Comparison of ENCODE assay signal across 18 mouse cellular contexts in the genomic region with DNA sequence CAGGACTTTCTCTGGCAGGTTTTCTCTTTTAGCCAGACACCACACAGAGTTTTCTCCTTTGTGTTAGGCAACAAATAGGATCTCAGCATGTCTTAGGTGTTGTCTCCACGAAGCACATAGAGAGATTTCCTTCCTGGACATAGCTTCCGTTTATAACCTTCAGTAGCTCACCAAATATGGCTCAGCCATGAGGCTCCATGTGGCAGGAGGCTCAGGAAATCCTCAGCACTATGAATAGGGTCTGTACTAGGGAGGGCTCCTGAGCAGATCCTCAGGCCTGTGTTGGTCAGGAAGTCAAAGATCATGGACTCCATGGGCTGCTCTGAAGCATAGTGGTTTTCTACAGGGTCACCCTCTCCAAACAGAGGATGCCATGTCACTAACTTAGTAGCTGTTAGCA.
"Had no signal": no experiment of that assay in that cellular context is flagged by ENCODE, and none has a peak within 500 bp of the region (broad histone marks: within the 10 kb centered on the region; RNA-seq: fewer than 3 reads in every experiment).

No protein-coding gene starts in this region.

- H3K4me3 ChIP-seq: midbrain, embryonic 10.5 days; midbrain, embryonic 12.5 days; myocyte; neural tube, embryonic 13.5 days; neural tube, embryonic 15.5 days had no signal

- H3K36me3 ChIP-seq: midbrain, embryonic 12.5 days; neural tube, embryonic 15.5 days had no signal

- DNase-seq: lung, embryonic 14.5 days; lung, postnatal 10 days; lung, postnatal 4 days; midbrain, embryonic 14.5 days; retina, postnatal 1 day; right cerebral cortex, adult 18-20 months; right cerebral cortex, postnatal 25 days; right cerebral cortex, postnatal 4 days; spleen, adult 18-20 months; thymus, adult 18-20 months; thymus, postnatal 14 days; thymus, postnatal 36 days had no signal

- H3K27ac ChIP-seq: midbrain, embryonic 10.5 days; midbrain, embryonic 12.5 days; neural tube, embryonic 13.5 days; neural tube, embryonic 15.5 days had no signal

- ATAC-seq: midbrain, embryonic 16.5 days had no signal

- H3K4me1 ChIP-seq: midbrain, embryonic 10.5 days; midbrain, embryonic 12.5 days; neural tube, embryonic 13.5 days; neural tube, embryonic 15.5 days had no signal

- H3K27me3 ChIP-seq: midbrain, embryonic 12.5 days; neural tube, embryonic 13.5 days; neural tube, embryonic 15.5 days had no signal

- H3K9me3 ChIP-seq: midbrain, embryonic 10.5 days; midbrain, embryonic 12.5 days; neural tube, embryonic 13.5 days; neural tube, embryonic 15.5 days had no signal

- H3K4me2 ChIP-seq: lung, embryonic 14.5 days; midbrain, embryonic 12.5 days; neural tube, embryonic 13.5 days; neural tube, embryonic 15.5 days had no signal

- H3K9ac ChIP-seq: lung, embryonic 14.5 days; midbrain, embryonic 12.5 days; neural tube, embryonic 13.5 days; neural tube, embryonic 15.5 days had no signal
